Mouse (Mus musculus) spleen, adult 2 months (tissue): ENCODE results near the gene Derl3. TPM values are rescaled to one million over a fixed set of nuclear protein-coding genes. Genes with fewer than 3 reads are reported as not detected.

Experiments used
- DNase-seq, 2 experiments: peaks; one replicate each; pipeline versions ENCODE4 v3.0.0 to v3.0.0-alpha.2; 2012 to 2021; ENCODE audit warnings: low spot score in 2 of 2, low read depth in 1 of 2
- H3K27ac ChIP-seq: fragments of 200-500 bp; 2 replicates; pipeline ENCODE4 v1.5.1; 2012; ENCODE audit warnings: low read length, inconsistent platforms; ENCODE audit not compliant: insufficient read depth
- H3K27me3 ChIP-seq: fragments of 200-500 bp; 2 replicates; pipeline ENCODE4 v1.6.1; 2012; ENCODE audit warnings: mild to moderate bottlenecking, moderate library complexity, low read length, inconsistent platforms; ENCODE audit not compliant: control insufficient read depth, insufficient read depth
- H3K36me3 ChIP-seq: fragments of 200-500 bp; 2 replicates; pipeline ENCODE4 v1.6.1; 2012; ENCODE audit warnings: mild to moderate bottlenecking, low read length, inconsistent platforms; ENCODE audit not compliant: control insufficient read depth, insufficient read depth
- H3K4me1 ChIP-seq: fragments of 200-500 bp; 2 replicates; pipeline ENCODE4 v1.6.1; 2011; ENCODE audit warnings: inconsistent platforms; ENCODE audit not compliant: control insufficient read depth, insufficient read depth, insufficient read length
- H3K4me3 ChIP-seq: fragments of 200-500 bp; 2 replicates; pipeline ENCODE4 v1.5.1; 2011; ENCODE audit warnings: mild to moderate bottlenecking, inconsistent platforms; ENCODE audit not compliant: insufficient read depth, insufficient read length; ENCODE audit errors: extremely low read depth
- CTCF ChIP-seq: fragments of 200-500 bp; IDR thresholded peaks from 2 replicates; pipeline ENCODE4 v1.5.1; 2011; ENCODE audit warnings: mild to moderate bottlenecking, inconsistent platforms; ENCODE audit not compliant: insufficient read depth, insufficient read length, insufficient replicate concordance; ENCODE audit errors: extremely low read depth
- POLR2A ChIP-seq: fragments of 200-500 bp; IDR thresholded peaks from 2 replicates; pipeline ENCODE4 v1.6.1; 2011; ENCODE audit warnings: low read depth, low read length, inconsistent platforms
- WGBS: fragments of 180-500 bp; shearing (Covaris S2); methylation state at CpG from one replicate; pipeline ENCODE4 v1.1.7; 2018; 5-methylcytosine and 5-hydroxymethylcytosine counted together
- polyA plus RNA-seq: library from polyadenylated mRNA; depleted of rRNA; stranded (reverse); fragments of >200 nt; gene quantifications from 2 replicates; pipeline ENCODE4 v1.2.3, GENCODE M21; 2012; rRNA removed

The Derl3 gene
- polyA plus RNA-seq, 1 experiment: 67.3 TPM

DNA sequence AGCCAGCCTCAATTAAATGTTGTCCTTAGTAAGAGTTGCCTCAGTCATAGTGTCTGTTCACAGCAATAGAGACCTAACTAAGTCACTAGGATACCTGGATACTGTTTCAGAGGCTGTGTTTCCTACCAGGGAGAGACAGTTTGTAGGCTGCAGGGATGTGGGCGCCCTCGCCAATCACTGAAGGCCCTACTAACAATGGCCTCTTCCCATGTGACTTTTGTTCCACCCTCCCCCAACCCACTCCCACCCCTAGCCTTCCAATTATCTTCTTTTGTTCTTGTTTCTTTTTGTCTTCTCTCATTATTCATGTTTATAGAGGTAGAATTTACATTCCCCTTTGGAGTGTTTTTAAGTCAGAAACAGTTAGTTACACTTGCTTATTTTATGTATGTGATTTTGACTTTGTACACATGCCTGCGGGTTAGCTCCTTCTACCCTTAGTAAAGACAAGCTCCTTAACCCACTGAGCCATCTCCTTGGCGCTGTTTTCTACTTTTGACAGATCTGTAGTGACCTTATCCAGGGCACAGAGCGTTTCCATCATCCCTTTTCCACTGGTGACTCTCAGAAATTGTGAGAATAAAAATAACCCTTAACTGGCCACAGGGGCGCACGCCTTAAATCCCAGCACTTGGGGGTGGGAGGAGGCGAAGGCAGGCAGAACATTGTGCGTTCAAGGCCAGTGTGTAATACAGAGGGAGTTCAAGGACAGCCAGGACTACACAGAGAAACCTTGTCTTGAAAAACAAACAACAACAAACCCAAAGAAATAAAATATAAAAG is 48.0 kb downstream of the Derl3 start:
- 94% methylated on average over 9 of the region's 9 CpGs for WGBS

DNA sequence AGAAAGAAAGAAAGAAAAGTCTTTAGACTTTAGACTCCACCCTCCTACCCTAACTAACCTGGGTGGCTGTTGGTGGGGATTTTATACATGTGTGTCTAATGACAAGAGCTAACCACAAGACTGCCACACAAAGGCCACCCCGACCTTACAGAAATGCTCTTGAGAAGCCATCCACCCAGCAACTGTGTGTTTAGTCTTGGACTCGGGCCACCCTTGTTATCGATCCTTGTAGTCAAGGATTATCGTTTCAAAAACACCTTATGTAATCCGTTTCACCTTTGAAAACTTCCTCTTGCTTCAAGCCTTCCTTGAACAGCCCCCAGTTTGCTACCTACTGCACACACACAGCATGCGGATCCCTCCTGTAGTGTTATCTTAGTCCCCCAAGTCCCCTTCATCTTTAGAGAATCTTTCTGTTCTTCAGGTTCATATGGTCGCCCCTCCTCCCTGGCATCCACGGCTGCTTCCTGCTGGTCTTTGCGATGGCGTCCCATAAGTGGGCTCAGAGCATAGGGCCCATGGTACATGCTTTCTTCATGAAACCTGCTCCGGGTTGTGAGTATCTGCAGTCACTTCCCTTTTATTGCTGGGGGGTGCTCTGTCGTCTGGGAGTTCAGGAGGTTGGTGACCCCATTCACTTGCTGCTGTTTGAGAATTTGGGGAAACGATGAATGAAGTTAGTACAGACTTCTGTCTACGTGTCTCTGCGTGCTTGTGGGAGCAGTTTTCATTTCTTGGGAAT is 49.7 kb downstream of the Derl3 start, which contains the start of gene Vpreb3:
Gene Vpreb3, plus strand, starts transcription at position 322 of the 742 bp plus-strand sequence.
- TF ChIP-seq POLR2A: no peak
- TF ChIP-seq CTCF: no peak
- no peaks in the 10 kb centered on the region for H3K36me3 ChIP-seq
- H3K27me3 ChIP-seq: no peaks in the 10 kb centered on the region
- no peak within 1 kb of the TSS for H3K4me3 ChIP-seq
- DNase-seq: no peak
- 58% methylated on average over 15 of the region's 15 CpGs for WGBS
- no peak within 1 kb of the TSS for H3K27ac ChIP-seq
- H3K4me1 ChIP-seq: peaks cover 4% of the 10 kb centered on the region; the same call in 1 of the 2 replicates

More for the DNA sequence above, 48.0 kb downstream of the Derl3 start:
- H3K27me3 ChIP-seq: no peaks in the 10 kb centered on the region
- no peak overlapping the region for H3K27ac ChIP-seq
- TF ChIP-seq POLR2A (no peak), CTCF (no peak)
- no peak for DNase-seq
- peaks cover 6% of the 10 kb centered on the region; the same call in 1 of the 2 replicates for H3K4me1 ChIP-seq
- no peaks in the 10 kb centered on the region for H3K36me3 ChIP-seq
- H3K4me3 ChIP-seq: no peak overlapping the region

DNA sequence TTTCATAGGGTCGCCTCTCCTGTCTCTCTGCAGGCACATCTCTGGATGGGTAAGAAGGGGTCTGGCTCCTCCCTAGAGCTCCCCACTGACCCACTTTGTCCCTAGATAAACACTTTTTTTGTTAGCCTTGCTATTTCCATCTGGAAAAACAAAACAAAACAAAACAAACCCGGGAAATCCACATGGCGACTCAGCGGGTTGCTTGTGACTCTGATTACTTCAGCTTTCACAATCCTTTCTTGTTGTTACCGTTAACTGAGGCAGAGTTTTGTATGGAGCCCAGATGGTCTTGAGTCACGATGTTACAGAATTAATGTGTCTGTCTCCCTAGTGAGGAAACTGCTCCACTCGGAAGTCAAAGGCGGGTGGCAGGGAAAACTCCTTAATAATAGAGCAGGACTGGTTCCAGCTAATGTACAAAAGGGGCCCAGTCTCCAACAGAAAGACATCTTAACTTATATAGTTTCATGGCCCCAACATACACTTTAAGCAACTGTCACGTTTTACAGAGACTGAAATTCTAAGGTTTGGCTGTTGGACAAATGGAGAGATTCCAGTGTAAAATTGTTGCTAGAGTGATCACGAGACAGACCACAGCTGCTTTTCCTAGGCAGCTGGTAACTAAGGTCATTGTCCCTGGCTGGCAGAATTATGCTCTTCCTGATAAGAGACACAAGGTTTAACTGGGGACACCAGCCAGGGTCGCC is 51.0 kb downstream of the Derl3 start:
- DNase-seq: no peak
- H3K4me3 ChIP-seq: no peak overlapping the region
- H3K36me3 ChIP-seq: no peaks in the 10 kb centered on the region
- TF ChIP-seq POLR2A (no peak), CTCF (no peak)
- no peak overlapping the region for H3K27ac ChIP-seq
- 73% methylated on average over 11 of the region's 11 CpGs for WGBS
- no peaks in the 10 kb centered on the region for H3K27me3 ChIP-seq
- peaks cover 8% of the 10 kb centered on the region; the same call in 1 of the 2 replicates for H3K4me1 ChIP-seq

DNA sequence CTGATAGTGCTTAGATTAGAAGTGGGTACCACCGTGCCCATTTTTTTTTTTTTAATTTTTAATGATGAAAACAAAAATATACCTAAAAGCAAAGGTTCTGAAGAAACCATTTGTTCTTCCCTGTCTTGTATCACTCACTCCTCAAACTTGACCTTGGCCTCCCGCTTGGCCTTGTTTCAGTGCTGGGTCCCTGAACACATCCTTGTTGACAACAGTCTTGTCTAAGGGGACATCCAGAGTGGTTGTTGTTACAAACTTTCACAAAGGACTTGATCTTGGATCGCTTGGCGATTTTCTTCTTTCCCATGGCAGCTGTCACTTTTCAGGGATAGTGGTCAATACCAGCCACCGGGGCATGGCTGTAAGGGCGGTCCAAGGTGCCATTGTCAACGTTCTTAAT is 52.0 kb downstream of the Derl3 start:
- WGBS: 92% methylated on average over 7 of the region's 7 CpGs
- Histone ChIP-seq H3K27ac (no peak overlapping the region), H3K36me3 (no peaks in the 10 kb centered on the region), H3K4me3 (no peak overlapping the region), H3K27me3 (no peaks in the 10 kb centered on the region), H3K4me1 (peaks cover 6% of the 10 kb centered on the region; the same call in 1 of the 2 replicates)
- DNase-seq: no peak
- no peak for TF ChIP-seq POLR2A
- no peak for TF ChIP-seq CTCF

Other genes starting within 250 kb of the Derl3 start
- gene Susd2, start 249.4 kb upstream of the Derl3 start, polyA plus RNA-seq: 14.8 and 17.3 TPM in 2 replicates
- 59.3 and 65.7 TPM in 2 replicates for gene Cabin1, start 129.1 kb upstream of the Derl3 start, polyA plus RNA-seq
- 39.5 and 42.6 TPM in 2 replicates for gene Ddt, start 120.0 kb upstream of the Derl3 start, polyA plus RNA-seq
- not detected in 2 replicates for gene Gm20441, start 112.5 kb upstream of the Derl3 start, polyA plus RNA-seq
- 4.3 and 4.4 TPM in 2 replicates for gene Gstt3, start 112.0 kb upstream of the Derl3 start, polyA plus RNA-seq
- 25.3 and 28.5 TPM in 2 replicates for gene Gstt1, start 94.8 kb upstream of the Derl3 start, polyA plus RNA-seq
- not detected in 2 replicates for gene Gstt4, start 70.9 kb upstream of the Derl3 start, polyA plus RNA-seq
- gene Gstt2, start 56.0 kb upstream of the Derl3 start, polyA plus RNA-seq: 73.4 and 102 TPM in 2 replicates
- gene Mif, start 33.2 kb upstream of the Derl3 start, polyA plus RNA-seq: 677 and 1,174 TPM in 2 replicates
- gene Smarcb1, start 28.2 kb downstream of the Derl3 start, polyA plus RNA-seq: 42.4 and 43.2 TPM in 2 replicates
- gene Chchd10, start 39.7 kb downstream of the Derl3 start, polyA plus RNA-seq: 86.8 and 146 TPM in 2 replicates
- 7.9 and 11.7 TPM in 2 replicates for gene Mmp11, start 43.1 kb downstream of the Derl3 start, polyA plus RNA-seq
- 3.9 and 4.5 TPM in 2 replicates for gene Gm867, start 47.3 kb downstream of the Derl3 start, polyA plus RNA-seq
- gene Vpreb3, start 49.6 kb downstream of the Derl3 start, polyA plus RNA-seq: 178 and 292 TPM in 2 replicates
- 0.93 and 1.2 TPM in 2 replicates for gene Gm5134, start 61.1 kb downstream of the Derl3 start, polyA plus RNA-seq
- gene Zfp280b, start 139.2 kb downstream of the Derl3 start, polyA plus RNA-seq: 5.7 TPM in 2 replicates
- gene Slc5a4b, start 217.5 kb downstream of the Derl3 start, polyA plus RNA-seq: not detected in 2 replicates